Mouse (Mus musculus) embryonic fibroblast, embryonic 13.5 days (primary cell): ENCODE data around the gene Ugt1a10.

Experiments used
- CTCF ChIP-seq: IDR thresholded peaks from 2 replicates; pipeline ENCODE4 v1.5.1; 2011; ENCODE audit warnings: mild to moderate bottlenecking, control low read depth, low read length, moderate library complexity, borderline replicate concordance; ENCODE audit not compliant: insufficient read depth
- POLR2A ChIP-seq: IDR thresholded peaks from 2 replicates; pipeline ENCODE4 v1.6.1; 2011; ENCODE audit warnings: low read depth, mild to moderate bottlenecking, control low read depth, low read length, moderate library complexity

- TF ChIP-seq CTCF, result no peak
- TF ChIP-seq POLR2A, result no peak
These were observed 156.6 kb downstream of the Ugt1a10 start, which contains the start of gene Ugt1a1 for GRCm38 (mm10) chr1:88211812-88212211.
